In genomic region chr13:33090546-33090945, GRCm38 (mm10) we compare ENCODE assay signal across 22 mouse cellular contexts. TPM values are rescaled to one million over a fixed set of nuclear protein-coding genes. Genes with fewer than 3 reads are reported as not detected.
DNase-seq lines count a peak whose midpoint lies in the region.
"Had no signal": no experiment of that assay in that cellular context is flagged by ENCODE, and none has a peak within 500 bp of the region (broad histone marks: within the 10 kb centered on the region; RNA-seq: fewer than 3 reads in every experiment).

No protein-coding gene starts in this region.

- peak; percentile 48 for DNase-seq in adrenal gland, adult 2 months
- no peak for DNase-seq in adrenal gland, postnatal 10 days
- peak; percentile 48 to 59 for DNase-seq in left cerebral cortex, adult 18-20 months (ENCODE audit: low spot score in 2 of 2)
- no peak for DNase-seq in left cerebral cortex, postnatal 10 days (ENCODE audit: extremely low spot score in 1 of 2, low spot score in 2 of 2)
- peak; percentile 57 for DNase-seq in R1 (ENCODE audit: low read depth, low spot score)
- DNase-seq in left cerebral cortex, postnatal 25 days (ENCODE audit: low spot score in 2 of 2), result peak; percentile 38 to 93
- DNase-seq in gastrocnemius, adult 18-20 months (ENCODE audit: low spot score), result no peak
- no peak for DNase-seq in kidney, postnatal 36 days
- DNase-seq: adrenal gland, postnatal 25 days; cerebellum, adult 11-12 months; cerebellum, postnatal 14 days; forebrain, postnatal 0 days; gastrocnemius, postnatal 25 days; liver, postnatal 0 days; lung, postnatal 14 days; thymus, postnatal 25 days had no signal

- intact Hi-C loops in left cerebral cortex, postnatal 10 days (cut with DNase I), result no loop called here
- intact Hi-C loops in left cerebral cortex, postnatal 25 days (cut with DNase I), result no loop called here

RNA-seq across cellular contexts. Expression of gene Serpinb1b, which starts 12.2 kb away (rescaled TPM):
- under 1 TPM in 1 of 2 experiments, not detected in 1; 0.17 TPM for total RNA-seq in adrenal gland, adult 2 months (2021)
- polyA plus RNA-seq in adrenal gland, adult 2 months (2012; rRNA removed), result 0.10 and 0.35 TPM in 2 replicates
- under 1 TPM; 0.24 to 0.27 TPM for total RNA-seq in adrenal gland, postnatal 10 days (2021)
- total RNA-seq in left cerebral cortex, adult 18-20 months (2021), result 1 to 10 TPM; 1.2 to 1.9 TPM
- 1 to 10 TPM in 1 of 2 experiments, under 1 TPM in 1; 0.79 to 1.1 TPM for total RNA-seq in left cerebral cortex, postnatal 10 days (2021)
- 1 to 10 TPM; 1.5 to 2.3 TPM for total RNA-seq in left cerebral cortex, postnatal 25 days (2021)
- not detected for total RNA-seq in gastrocnemius, adult 18-20 months (2021)
- total RNA-seq: gastrocnemius, postnatal 25 days; heart, adult 8-10 months; MEL had no signal
- polyA plus RNA-seq: kidney, embryonic 15.5 days; limb, embryonic 10.5 days; liver, adult 2 months; liver, postnatal 0 days; small intestine, adult 2 months had no signal

Comparison
In these comparisons a context has a peak if more than half of its experiments do, and no peak if none do; other contexts are left out.
1. DNase-seq: peak in adrenal gland, adult 2 months (single experiment), left cerebral cortex, adult 18-20 months (2 of 2), R1 (single experiment) and left cerebral cortex, postnatal 25 days (2 of 2); none in adrenal gland, postnatal 10 days (single experiment), left cerebral cortex, postnatal 10 days (0 of 2), gastrocnemius, adult 18-20 months (single experiment) and kidney, postnatal 36 days (0 of 2).